Mouse (Mus musculus): Measurements from ENCODE around the gene Olfr642.

Gene Olfr642

DNA sequence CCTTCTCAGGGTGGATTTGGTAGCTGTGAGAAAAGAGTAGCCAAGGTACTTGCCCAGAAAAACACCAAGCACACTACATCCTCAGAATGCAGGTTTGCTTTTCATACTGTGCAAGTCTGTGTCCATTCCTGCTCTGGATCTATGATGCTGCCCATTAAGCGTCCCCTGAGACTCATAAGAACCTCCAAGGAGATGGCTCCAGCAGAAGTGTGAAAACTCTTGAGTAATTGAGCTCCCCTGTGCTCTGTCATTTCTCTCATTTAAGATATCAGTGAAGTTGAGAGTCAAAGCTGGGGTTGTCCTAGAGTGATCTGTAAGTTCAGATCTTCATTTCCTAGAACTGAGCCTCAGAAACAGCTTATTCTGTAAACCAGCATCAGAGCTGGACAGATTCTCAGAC, at the start of gene Olfr642:
TSS of gene Olfr642 (minus strand) at position 101 of the 400 bp plus-strand sequence.
- DNase-seq (ENCODE audit: extremely low read depth, low read depth), result no peak

GRCm38 (mm10) chr7:104085365-104085764, 32.9 kb upstream of the Olfr642 start, which contains the start of gene Olfr645:
Gene Olfr645 (minus strand): TSS chr7:104085465.
- DNase-seq (ENCODE audit: extremely low read depth, low read depth), result no peak

GRCm38 (mm10) chr7:104071769-104072168, 19.3 kb upstream of the Olfr642 start, which contains the start of gene Olfr644:
Gene Olfr644 (minus strand): TSS chr7:104071869.
- DNase-seq (ENCODE audit: extremely low read depth, low read depth), result no peak

GRCm38 (mm10) chr7:104061345-104061744, 8.9 kb upstream of the Olfr642 start, which contains the start of gene 4930516K23Rik:
Gene 4930516K23Rik (minus strand): TSS chr7:104061445.
- DNase-seq (ENCODE audit: extremely low read depth, low read depth), result no peak

DNA sequence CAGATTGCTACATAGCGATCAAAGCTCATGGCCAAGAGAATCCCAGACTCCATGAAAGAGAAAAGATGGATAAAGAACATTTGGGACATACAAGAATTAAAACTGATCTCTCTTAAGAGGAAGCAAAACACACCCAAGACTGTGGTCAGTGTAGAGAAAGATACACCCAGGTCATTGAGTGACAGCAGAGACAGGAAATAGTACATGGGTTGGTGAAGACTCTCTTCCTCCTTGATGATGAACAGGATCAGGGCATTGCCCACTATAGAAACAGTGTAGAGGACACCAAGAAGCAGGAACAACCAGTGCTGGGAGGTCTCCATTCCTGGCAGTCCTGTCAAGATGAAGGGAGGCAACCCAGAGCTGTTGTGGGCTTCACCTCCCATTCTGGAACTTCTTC, 6.7 kb upstream of the Olfr642 start:
- DNase-seq (ENCODE audit: extremely low read depth, low read depth), result no peak

- no peak for DNase-seq (ENCODE audit: extremely low read depth, low read depth)
These were observed 1.7 kb downstream of the Olfr642 start for GRCm38 (mm10) chr7:104050745-104051144.

DNA sequence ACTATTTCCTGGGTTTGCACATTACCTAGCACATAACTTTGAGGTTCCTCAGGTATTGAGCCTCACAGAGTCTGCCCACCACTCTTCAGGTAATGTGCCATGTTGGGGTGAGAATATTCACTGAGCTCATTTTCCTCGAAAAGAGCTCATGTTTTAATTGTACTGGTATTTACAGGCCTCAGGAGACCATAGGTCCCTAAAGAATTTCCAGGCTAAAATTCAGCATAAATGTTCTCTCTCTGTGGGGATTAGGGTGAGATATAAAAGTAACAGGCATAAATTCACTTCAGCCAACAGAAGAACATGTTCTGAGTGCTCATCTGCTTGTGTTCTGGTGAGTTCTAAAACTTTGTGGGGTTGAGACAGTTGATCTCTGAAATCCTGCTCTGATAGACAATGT, 17.3 kb downstream of the Olfr642 start, which contains the start of gene Olfr641:
TSS of gene Olfr641 (plus strand) at position 301 of the 400 bp plus-strand sequence.
- DNase-seq (ENCODE audit: extremely low read depth, low read depth), result no peak

GRCm38 (mm10) chr7:104026978-104027377, 25.5 kb downstream of the Olfr642 start:
- no peak for DNase-seq (ENCODE audit: extremely low read depth, low read depth)

- no peak for DNase-seq (ENCODE audit: extremely low read depth, low read depth)
These were observed 27.0 kb downstream of the Olfr642 start, which contains the start of gene Olfr640 for GRCm38 (mm10) chr7:104025473-104025872. Gene Olfr640 (minus strand): TSS chr7:104025573.

GRCm38 (mm10) chr7:104021651-104022050, 30.8 kb downstream of the Olfr642 start:
- DNase-seq (ENCODE audit: extremely low read depth, low read depth), result no peak

- DNase-seq (ENCODE audit: extremely low read depth, low read depth), result no peak
These were observed 33.5 kb downstream of the Olfr642 start for GRCm38 (mm10) chr7:104018953-104019352.

GRCm38 (mm10) chr7:104017203-104017602, 35.3 kb downstream of the Olfr642 start, which contains the start of gene Olfr639:
Gene Olfr639 (minus strand): TSS chr7:104017303.
- DNase-seq (ENCODE audit: extremely low read depth, low read depth), result no peak

GRCm38 (mm10) chr7:103999124-103999523, 53.3 kb downstream of the Olfr642 start:
- no peak for DNase-seq (ENCODE audit: extremely low read depth, low read depth)

DNA sequence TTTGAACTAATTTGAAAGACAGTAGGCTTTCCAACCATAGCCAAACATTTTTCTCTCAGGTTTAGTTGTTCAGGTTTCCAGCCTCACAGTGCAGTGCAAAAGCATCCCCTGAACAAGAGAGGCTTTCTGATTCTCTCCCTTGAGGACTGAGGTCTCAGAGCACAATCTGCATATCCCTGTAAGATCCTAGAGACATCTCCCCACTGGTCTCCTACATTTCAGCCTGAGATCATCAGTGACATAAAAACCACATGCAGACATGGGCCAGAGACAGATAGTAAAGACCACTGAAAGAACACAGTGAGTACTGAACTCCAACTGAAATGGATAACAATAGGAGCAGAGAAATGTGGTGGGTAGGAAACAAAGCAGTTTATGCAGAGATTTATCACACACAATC, 54.0 kb downstream of the Olfr642 start, which contains the start of gene Olfr638:
TSS of gene Olfr638 (plus strand) at position 301 of the 400 bp plus-strand sequence.
- DNase-seq (ENCODE audit: extremely low read depth, low read depth), result no peak

Measured in MEL-GATA-1-ER (cell line).